Mouse (Mus musculus) hindbrain, embryonic 10.5 days (tissue): ENCODE results near the gene Plpp3. TPM values are rescaled to one million over a fixed set of nuclear protein-coding genes. Genes with fewer than 3 reads are reported as not detected.
A peak's percentile ranks its signal among the peaks of the same experiment; 100 is the strongest.

Experiments
- DNase-seq: peaks from one replicate; pipeline ENCODE4 v3.0.0-alpha.2; 2017; ENCODE audit warnings: low spot score
- H3K27ac ChIP-seq: fragments of 300-500 bp; sonication (generic); 2 replicates; pipeline ENCODE4 v1.5.1; 2016; ENCODE audit warnings: mild to moderate bottlenecking, moderate library complexity
- H3K27me3 ChIP-seq: fragments of 300-500 bp; sonication (generic); 2 replicates; pipeline ENCODE4 v1.6.1; 2016; ENCODE audit warnings: mild to moderate bottlenecking; ENCODE audit not compliant: poor library complexity, insufficient read depth, severe bottlenecking
- H3K36me3 ChIP-seq: fragments of 300-500 bp; sonication (generic); 2 replicates; pipeline ENCODE4 v1.6.1; 2016; ENCODE audit warnings: mild to moderate bottlenecking, moderate library complexity
- H3K4me1 ChIP-seq: fragments of 300-500 bp; sonication (generic); replicated peaks from 2 replicates; pipeline ENCODE4 v1.6.1; 2016; ENCODE audit warnings: mild to moderate bottlenecking
- H3K4me3 ChIP-seq: fragments of 300-500 bp; sonication (generic); 2 replicates; pipeline ENCODE4 v1.5.1; 2016; ENCODE audit warnings: mild to moderate bottlenecking, moderate library complexity
- H3K9me3 ChIP-seq: fragments of 300-500 bp; sonication (generic); 2 replicates; pipeline ENCODE4 v1.6.1; 2016; ENCODE audit warnings: mild to moderate bottlenecking, moderate library complexity
- WGBS: fragments of 180-500 bp; shearing (Covaris S2); methylation state at CpG from one replicate; pipeline ENCODE4 v1.1.7; 2016; 5-methylcytosine and 5-hydroxymethylcytosine counted together
- polyA plus RNA-seq: library from polyadenylated mRNA; unstranded; fragments of >200 nt; fragmentation: Nextera tagmentation; extraction: Ambion mirVana; gene quantifications from 2 replicates; pipeline ENCODE4 v1.2.1, GENCODE M21; 2016

The Plpp3 gene
- polyA plus RNA-seq, 1 experiment from 2014 or later = 63.8 TPM

- Histone ChIP-seq H3K36me3 (no peaks in the 10 kb centered on the region), H3K4me1 (0 out of 2 replicates have a peak, but pooled peaks cover 5% of the 10 kb centered on the region), H3K27me3 (no peaks in the 10 kb centered on the region), H3K9me3 (no peaks in the 10 kb centered on the region), H3K4me3 (no peak overlapping the region), H3K27ac (no peak overlapping the region)
- DNase-seq = no peak
- 68% methylated on average over 7 of the region's 7 CpGs for WGBS
Observed at GRCm38 (mm10) chr4:105129212-105129611, 27.9 kb upstream of the Plpp3 start.

GRCm38 (mm10) chr4:105131756-105132314, 25.3 kb upstream of the Plpp3 start:
- H3K4me3 ChIP-seq = no peak overlapping the region
- no peak overlapping the region for H3K27ac ChIP-seq
- no peaks in the 10 kb centered on the region for H3K36me3 ChIP-seq
- no peaks in the 10 kb centered on the region for H3K9me3 ChIP-seq
- WGBS = 78% methylated on average over 9 of the region's 9 CpGs
- H3K4me1 ChIP-seq = 0 out of 2 replicates have a peak, but pooled peaks cover 5% of the 10 kb centered on the region
- H3K27me3 ChIP-seq = no peaks in the 10 kb centered on the region
- DNase-seq = no peak

GRCm38 (mm10) chr4:105133350-105134050, 23.6 kb upstream of the Plpp3 start:
- Histone ChIP-seq H3K27me3 (no peaks in the 10 kb centered on the region), H3K27ac (no peak overlapping the region), H3K36me3 (no peaks in the 10 kb centered on the region), H3K4me3 (no peak overlapping the region), H3K9me3 (no peaks in the 10 kb centered on the region), H3K4me1 (0 out of 2 replicates have a peak, but pooled peaks cover 5% of the 10 kb centered on the region)
- WGBS = 79% methylated on average over 4 of the region's 4 CpGs
- no peak for DNase-seq

GRCm38 (mm10) chr4:105149492-105149891, 7.7 kb upstream of the Plpp3 start:
- H3K4me3 ChIP-seq = no peak overlapping the region
- WGBS = 92% methylated on average over 7 of the region's 7 CpGs
- DNase-seq = no peak
- H3K36me3 ChIP-seq = no peaks in the 10 kb centered on the region
- 0 out of 2 replicates have a peak, but pooled peaks cover 2% of the 10 kb centered on the region for H3K4me1 ChIP-seq
- no peak overlapping the region for H3K27ac ChIP-seq
- no peaks in the 10 kb centered on the region for H3K27me3 ChIP-seq
- no peaks in the 10 kb centered on the region for H3K9me3 ChIP-seq

GRCm38 (mm10) chr4:105151911-105152690, 5.0 kb upstream of the Plpp3 start:
- Histone ChIP-seq H3K9me3 (no peaks in the 10 kb centered on the region), H3K27me3 (0 out of 2 replicates have a peak, but pooled peaks cover 7% of the 10 kb centered on the region), H3K36me3 (no peaks in the 10 kb centered on the region), H3K4me3 (no peak overlapping the region), H3K27ac (peak overlapping the region; percentile 50; the same call in 1 of the 2 replicates), H3K4me1 (0 out of 2 replicates have a peak, but pooled peaks cover 2% of the 10 kb centered on the region)
- WGBS = 40% methylated on average over 14 of the region's 14 CpGs
- peak; percentile 73 for DNase-seq

GRCm38 (mm10) chr4:105153227-105153626, 3.9 kb upstream of the Plpp3 start:
- 0 out of 2 replicates have a peak, but pooled peaks cover 2% of the 10 kb centered on the region for H3K4me1 ChIP-seq
- H3K9me3 ChIP-seq = no peaks in the 10 kb centered on the region
- 0 out of 2 replicates have a peak, but pooled peaks cover 7% of the 10 kb centered on the region for H3K27me3 ChIP-seq
- H3K36me3 ChIP-seq = no peaks in the 10 kb centered on the region
- DNase-seq = no peak
- H3K27ac ChIP-seq = no peak overlapping the region
- no peak overlapping the region for H3K4me3 ChIP-seq
- WGBS = 83% methylated on average over 3 of the region's 3 CpGs

GRCm38 (mm10) chr4:105156281-105156680, 866 bp upstream of the Plpp3 start:
- WGBS = 78% methylated on average over 7 of the region's 7 CpGs
- 0 out of 2 replicates have a peak, but pooled peaks cover 7% of the 10 kb centered on the region for H3K27me3 ChIP-seq
- H3K9me3 ChIP-seq = no peaks in the 10 kb centered on the region
- peak overlapping the region; percentile 98; the same call in 1 of the 2 replicates for H3K4me3 ChIP-seq
- peaks cover 28% of the 10 kb centered on the region for H3K4me1 ChIP-seq
- peaks cover 7% of the 10 kb centered on the region for H3K36me3 ChIP-seq
- peak overlapping the region; percentile 98 for H3K27ac ChIP-seq
- no peak for DNase-seq

- Histone ChIP-seq H3K27ac (peak overlapping the region; percentile 98), H3K36me3 (peaks cover 13% of the 10 kb centered on the region), H3K4me1 (peaks cover 29% of the 10 kb centered on the region), H3K4me3 (peak overlapping the region; percentile 98), H3K9me3 (no peaks in the 10 kb centered on the region), H3K27me3 (0 out of 2 replicates have a peak, but pooled peaks cover 7% of the 10 kb centered on the region)
- WGBS = 2% methylated on average over 4 of the region's 4 CpGs
- DNase-seq = no peak
Observed at GRCm38 (mm10) chr4:105156955-105157275, 232 bp upstream of the Plpp3 start.

- Histone ChIP-seq H3K36me3 (peaks cover 23% of the 10 kb centered on the region), H3K27me3 (0 out of 2 replicates have a peak, but pooled peaks cover 7% of the 10 kb centered on the region), H3K4me1 (peaks cover 38% of the 10 kb centered on the region), H3K9me3 (no peaks in the 10 kb centered on the region), H3K4me3 (peak overlapping the region; percentile 98), H3K27ac (peak overlapping the region; percentile 98)
- under 1% methylated on average over 26 of the region's 26 CpGs for WGBS
- peak; percentile 84 for DNase-seq
Observed at GRCm38 (mm10) chr4:105158169-105158555, 1.0 kb downstream of the Plpp3 start.

GRCm38 (mm10) chr4:105158651-105159530, 1.7 kb downstream of the Plpp3 start:
- H3K4me1 ChIP-seq = peaks cover 45% of the 10 kb centered on the region
- H3K4me3 ChIP-seq = peak overlapping the region; percentile 98
- WGBS = under 1% methylated on average over 18 of the region's 18 CpGs
- H3K36me3 ChIP-seq = peaks cover 30% of the 10 kb centered on the region
- DNase-seq = peak; percentile 44
- H3K27me3 ChIP-seq = 0 out of 2 replicates have a peak, but pooled peaks cover 7% of the 10 kb centered on the region
- peak overlapping the region; percentile 98 for H3K27ac ChIP-seq
- H3K9me3 ChIP-seq = no peaks in the 10 kb centered on the region

GRCm38 (mm10) chr4:105159531-105159870, 2.4 kb downstream of the Plpp3 start:
- Histone ChIP-seq H3K27me3 (0 out of 2 replicates have a peak, but pooled peaks cover 7% of the 10 kb centered on the region), H3K27ac (peak overlapping the region; percentile 98), H3K36me3 (peaks cover 31% of the 10 kb centered on the region), H3K9me3 (no peaks in the 10 kb centered on the region), H3K4me1 (peaks cover 49% of the 10 kb centered on the region), H3K4me3 (peak overlapping the region; percentile 98)
- no peak for DNase-seq
- WGBS = 23% methylated on average over 6 of the region's 6 CpGs

- peak overlapping the region; percentile 98 for H3K4me3 ChIP-seq
- H3K9me3 ChIP-seq = no peaks in the 10 kb centered on the region
- no peaks in the 10 kb centered on the region for H3K27me3 ChIP-seq
- peaks cover 31% of the 10 kb centered on the region for H3K36me3 ChIP-seq
- 85% methylated on average over 6 of the region's 6 CpGs for WGBS
- no peak overlapping the region for H3K27ac ChIP-seq
- peaks cover 59% of the 10 kb centered on the region for H3K4me1 ChIP-seq
- DNase-seq = no peak
Observed at GRCm38 (mm10) chr4:105160470-105160869, 3.3 kb downstream of the Plpp3 start.
